ENCODE assay signal across 26 mouse cellular contexts in genomic region chr11:121661116-121661515, GRCm38 (mm10).
"Had no signal": no experiment of that assay in that cellular context is flagged by ENCODE, and none has a peak within 500 bp of the region (broad histone marks: within the 10 kb centered on the region; RNA-seq: fewer than 3 reads in every experiment).

No protein-coding gene starts in this region.

- DNase-seq: gastrocnemius, adult 2 months; gastrocnemius, postnatal 10 days; gastrocnemius, postnatal 25 days; heart, adult 2 months; heart, postnatal 10 days; heart, postnatal 4 days; kidney, adult 8-10 months; kidney, postnatal 14 days; kidney, postnatal 4 days; liver; liver, embryonic 13.5 days; liver, postnatal 0 days had no signal

- ATAC-seq: forebrain, embryonic 16.5 days; hindbrain, embryonic 16.5 days; inflammation-experienced regulatory T-cells, adult 6 months; intestine, embryonic 16.5 days; liver, postnatal 0 days had no signal

- H3K4me1 ChIP-seq: hindbrain, embryonic 10.5 days; hindbrain, embryonic 12.5 days; limb, embryonic 10.5 days; limb, embryonic 12.5 days had no signal

- H3K4me2 ChIP-seq: heart, embryonic 11.5 days; hindbrain, embryonic 12.5 days; hindbrain, embryonic 14.5 days; limb, embryonic 12.5 days; liver, embryonic 11.5 days; liver, embryonic 13.5 days; liver, embryonic 15.5 days had no signal

- H3K27ac ChIP-seq: gastrocnemius, adult 2 months; heart, adult 2 months; hindbrain, embryonic 10.5 days; hindbrain, embryonic 12.5 days; hindbrain, embryonic 14.5 days; layer of hippocampus, adult 2 months; left cerebral cortex, adult 2 months; limb, embryonic 10.5 days; limb, embryonic 12.5 days; liver, embryonic 13.5 days; liver, embryonic 15.5 days had no signal

- H3K9me3 ChIP-seq: hindbrain, embryonic 10.5 days; hindbrain, embryonic 12.5 days; limb, embryonic 10.5 days; limb, embryonic 12.5 days; liver, embryonic 13.5 days; liver, embryonic 15.5 days had no signal

- H3K9ac ChIP-seq: hindbrain, embryonic 12.5 days; hindbrain, embryonic 14.5 days; limb, embryonic 12.5 days; liver, embryonic 13.5 days; liver, embryonic 15.5 days; liver, postnatal 0 days had no signal

- H3K4me3 ChIP-seq: gastrocnemius, adult 2 months; heart, adult 2 months; hindbrain, embryonic 10.5 days; hindbrain, embryonic 12.5 days; layer of hippocampus, adult 2 months; left cerebral cortex, adult 2 months; limb, embryonic 10.5 days; limb, embryonic 12.5 days; liver, embryonic 13.5 days; liver, embryonic 15.5 days had no signal

- H3K36me3 ChIP-seq: hindbrain, embryonic 12.5 days; liver, embryonic 13.5 days; liver, embryonic 15.5 days had no signal

- H3K27me3 ChIP-seq: hindbrain, embryonic 12.5 days; limb, embryonic 12.5 days; liver, embryonic 13.5 days; liver, embryonic 15.5 days had no signal
